Mouse (Mus musculus): ENCODE measurements at regions not wholly inside any gene's neighbourhood (a gene's known extent, or its start where the extent isn't known, plus 50 kb on each side); places are given as distances from the start of the nearest gene placed in this dataset.

DNA sequence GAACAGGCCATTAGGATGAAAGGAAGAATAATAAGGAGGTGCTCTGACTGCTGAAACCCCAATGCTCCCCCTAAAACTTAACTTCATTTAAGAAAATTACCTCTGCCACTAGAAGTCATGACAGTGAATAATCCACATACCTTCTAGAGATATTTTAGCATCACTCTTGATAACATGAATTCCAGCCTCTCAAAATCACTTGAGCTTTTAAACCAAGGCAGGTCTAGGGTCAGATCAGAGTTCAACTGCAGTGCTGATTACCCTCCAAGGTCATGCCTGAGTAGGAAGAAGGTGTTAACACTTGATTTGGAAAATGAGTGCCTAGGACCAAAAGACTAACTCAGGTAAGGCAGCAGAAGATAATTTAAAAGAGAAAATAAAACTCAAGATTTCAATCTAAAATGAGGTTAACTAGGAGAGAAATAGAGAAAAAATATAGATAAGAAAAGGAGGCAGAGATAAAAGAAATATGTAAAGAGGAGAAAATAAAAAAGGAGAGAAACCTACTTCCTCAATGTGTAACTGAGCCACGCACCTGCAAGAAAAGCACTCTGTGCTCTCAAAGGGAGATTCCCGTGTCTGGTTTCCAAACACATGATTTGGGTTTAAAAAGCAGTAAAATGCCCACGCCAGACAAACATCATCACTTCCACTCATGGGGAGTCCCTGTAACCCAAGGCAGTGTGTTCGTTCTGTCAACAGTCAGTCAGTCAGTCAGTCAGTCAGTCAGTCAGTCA, 229.8 kb downstream of the Trib2 start:
- no peak for DNase-seq

DNA sequence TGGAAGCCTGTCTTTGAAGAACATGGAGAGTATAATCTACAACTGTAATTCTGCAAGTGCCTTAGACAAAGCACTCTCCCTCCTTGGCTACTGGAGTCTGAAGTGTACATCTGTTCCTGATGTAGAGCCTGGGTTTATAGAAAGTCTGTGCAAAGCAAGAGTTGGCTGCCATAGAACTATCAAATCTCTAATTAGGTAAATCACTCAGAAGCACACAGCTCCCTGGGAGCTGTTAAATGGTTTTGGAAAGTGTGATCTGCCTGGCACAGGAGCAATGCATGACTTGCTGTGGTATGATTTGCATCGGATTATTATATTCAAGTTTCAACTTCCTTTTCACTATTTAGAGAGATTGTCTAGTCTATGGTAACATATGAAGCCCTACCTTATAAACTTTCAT, 230.9 kb downstream of the Trib2 start:
- DNase-seq: no peak
- intact Hi-C loops (cut with DNase I): no loop called here

More for the DNA sequence above, 229.8 kb downstream of the Trib2 start:
- intact Hi-C loops (cut with DNase I): no loop called here

DNA sequence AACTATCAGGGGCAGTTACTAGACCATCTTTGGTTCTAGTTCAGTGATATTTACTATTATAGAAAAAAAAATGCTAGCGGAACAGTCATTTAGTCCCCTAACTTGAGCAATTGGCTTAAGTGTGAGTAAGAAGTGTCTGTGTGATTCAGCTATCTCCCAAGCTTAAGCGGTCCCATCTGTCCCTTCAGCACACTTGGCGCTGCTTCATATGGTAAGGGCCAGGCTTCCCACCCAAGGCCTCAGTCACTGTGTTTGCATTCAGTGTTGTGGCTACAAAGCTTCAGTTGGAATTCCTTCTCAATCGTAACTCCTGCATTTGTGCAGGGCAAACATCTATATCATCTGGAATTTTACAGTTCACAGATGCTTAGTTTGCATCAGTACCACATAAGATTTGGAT, 232.0 kb downstream of the Trib2 start:
- DNase-seq: no peak
- intact Hi-C loops (cut with DNase I): no loop called here

DNA sequence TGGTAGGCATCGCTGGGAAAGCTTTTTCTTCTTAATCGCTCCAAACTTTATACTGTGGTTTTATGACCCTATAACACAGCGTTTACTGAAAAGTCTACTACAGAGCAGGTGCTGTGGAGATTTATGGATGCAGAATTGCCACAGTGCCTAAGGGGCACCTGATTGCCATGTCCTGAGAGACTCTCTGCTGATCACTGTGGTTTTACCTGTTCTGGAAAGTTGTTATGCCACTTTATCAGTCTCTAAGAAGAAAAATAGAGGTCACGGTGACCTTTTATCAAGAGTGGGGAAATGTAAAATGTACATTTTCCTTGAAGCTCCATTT, 250.0 kb downstream of the Trib2 start:
- intact Hi-C loops (cut with DNase I): no loop called here
- no peak for DNase-seq

DNA sequence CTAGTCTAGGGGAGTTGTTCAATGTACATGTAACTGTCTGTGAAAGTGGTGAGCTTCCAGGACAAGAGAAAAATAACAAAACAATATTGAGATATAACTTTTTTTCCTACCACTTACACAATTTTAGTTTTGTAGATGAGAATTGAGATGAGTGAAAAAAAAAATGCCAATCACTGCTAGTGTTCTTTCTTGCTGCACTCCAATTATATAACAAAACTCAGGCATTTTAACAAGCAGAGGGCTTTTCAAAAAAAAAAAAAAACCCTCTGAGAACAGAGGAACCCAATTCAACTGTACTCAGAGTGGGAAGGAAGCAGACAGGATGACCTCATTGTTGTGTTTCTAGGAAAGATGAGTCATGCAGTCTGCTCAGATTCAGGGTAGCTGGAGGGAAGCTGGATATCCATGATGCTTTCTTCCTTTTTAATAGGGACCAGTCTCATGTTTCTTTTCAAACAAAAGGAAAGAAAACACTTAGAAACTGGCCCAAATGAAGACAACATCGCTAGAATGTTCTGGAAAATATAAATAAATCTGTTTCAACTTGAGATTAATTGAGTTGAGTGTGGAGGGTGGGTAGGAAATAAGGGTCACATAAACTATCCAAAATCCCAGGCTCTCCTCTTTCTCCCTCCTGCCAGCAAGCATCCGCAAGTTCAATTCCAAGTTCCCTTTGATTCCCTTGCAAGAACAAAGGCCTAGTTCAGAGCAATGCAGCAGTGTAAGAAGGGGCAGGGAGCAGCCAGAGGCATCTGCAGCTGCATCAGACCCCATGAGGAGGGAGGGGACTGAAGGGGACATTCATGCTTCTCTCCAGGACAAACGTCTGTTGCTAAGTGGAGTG, 250.6 kb downstream of the Trib2 start:
- DNase-seq: no peak
- intact Hi-C loops (cut with DNase I): no loop called here

DNA sequence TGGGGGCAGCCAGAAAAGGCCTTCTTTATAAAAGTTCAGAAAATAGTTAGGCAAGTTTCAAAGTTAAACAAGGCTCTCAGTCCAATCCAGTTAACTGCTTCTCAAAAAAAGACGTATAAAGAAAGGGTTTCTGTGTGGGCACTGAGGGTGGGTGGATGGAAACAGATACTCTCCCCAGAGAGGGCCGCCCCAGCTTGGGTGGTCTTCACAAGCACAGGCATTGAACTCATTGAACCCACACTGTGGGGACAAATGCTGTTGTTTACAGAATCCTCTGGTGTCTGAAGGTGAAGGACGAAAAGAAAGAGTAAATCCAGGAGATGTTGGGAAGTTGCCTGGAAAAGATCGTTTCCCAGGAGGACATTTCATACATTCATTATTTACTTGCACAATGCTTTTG, 253.9 kb downstream of the Trib2 start:
- no peak for DNase-seq
- intact Hi-C loops (cut with DNase I): no loop called here

DNA sequence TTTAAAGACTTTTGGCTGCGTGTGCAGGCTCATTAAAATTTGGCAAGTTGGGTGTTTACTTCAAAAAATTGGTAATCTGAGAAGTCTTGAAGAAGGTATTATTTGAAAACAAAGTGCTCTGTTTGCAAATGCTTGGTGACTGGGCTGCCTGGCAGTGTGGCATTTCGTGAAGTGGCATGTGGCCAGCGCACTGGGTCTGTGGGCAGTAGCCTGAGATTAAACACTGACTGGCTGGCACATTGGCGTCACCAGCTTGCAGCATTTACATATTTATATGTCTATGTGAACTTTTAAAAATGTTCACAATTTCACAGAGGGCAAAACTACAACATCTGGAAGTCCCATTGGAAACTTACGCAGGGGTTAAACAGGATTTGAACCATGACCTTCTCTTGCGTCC, 261.3 kb downstream of the Trib2 start:
- no peak for DNase-seq
- intact Hi-C loops (cut with DNase I): no loop called here

DNA sequence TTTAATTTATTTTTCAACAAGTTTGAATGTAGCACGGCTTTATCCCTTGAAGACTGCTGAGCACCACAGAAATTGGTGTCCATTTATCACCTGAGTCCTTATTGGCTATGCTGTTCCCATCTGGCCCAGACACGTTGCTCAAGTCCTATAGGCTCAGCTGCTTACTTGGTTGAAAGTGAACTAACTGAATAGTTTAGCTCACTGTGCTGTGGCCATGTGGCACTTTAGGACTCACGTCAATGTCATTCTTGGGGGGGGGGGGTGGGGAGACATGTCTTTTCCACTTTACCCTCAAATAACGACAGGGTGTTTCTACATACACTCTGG, 263.1 kb downstream of the Trib2 start:
- intact Hi-C loops (cut with DNase I): no loop called here
- no peak for DNase-seq

DNA sequence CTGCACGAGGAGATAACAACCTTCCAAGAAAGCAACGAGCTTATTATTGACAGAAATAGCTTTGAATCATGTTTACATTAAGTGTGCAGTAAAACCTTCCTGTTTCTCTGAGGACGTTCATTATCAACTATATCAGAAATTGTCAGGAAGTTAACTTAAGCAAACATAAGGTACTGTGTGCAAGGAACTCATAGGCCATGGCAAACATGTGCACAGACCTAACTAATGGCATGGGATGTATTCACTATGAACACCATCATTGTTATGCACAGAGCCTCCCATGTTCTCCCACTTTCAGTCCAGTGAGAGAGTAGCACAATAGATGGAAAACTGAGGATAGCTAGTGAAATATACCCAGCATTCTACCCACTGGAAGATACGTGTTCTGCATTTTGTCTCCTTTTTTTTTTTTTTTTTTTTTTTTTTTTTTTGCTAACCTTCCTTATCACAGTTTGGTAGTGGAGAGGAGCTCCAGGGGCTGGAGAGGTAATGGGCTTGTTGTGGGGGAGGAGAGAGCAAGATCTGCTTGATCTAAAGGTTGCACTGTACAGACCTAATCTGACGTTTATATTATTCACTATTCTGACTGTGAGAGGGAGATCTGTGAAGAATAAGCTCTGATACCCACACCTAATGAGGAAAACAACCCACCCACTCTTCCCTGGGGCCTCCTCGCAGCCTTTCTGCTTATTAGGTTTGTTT, 263.6 kb downstream of the Trib2 start:
- no peak for DNase-seq

DNA sequence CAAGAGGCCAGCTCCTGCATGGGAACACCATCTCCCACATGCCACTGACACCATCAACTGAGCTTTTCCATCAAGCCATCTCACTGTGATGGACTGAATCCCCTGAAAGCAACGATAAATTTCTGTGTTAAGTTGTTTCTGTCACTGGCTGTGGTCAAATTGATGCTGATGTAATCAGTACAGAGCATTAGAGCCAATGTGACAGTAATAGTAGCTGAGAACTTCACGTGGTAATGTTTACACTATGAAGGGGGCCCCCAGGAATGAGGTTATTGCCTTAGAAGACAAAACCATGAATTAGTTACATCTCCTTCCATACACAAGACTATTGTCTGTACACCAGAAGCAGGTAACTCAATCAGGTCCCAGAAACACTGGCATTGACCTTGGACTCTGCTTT, 264.5 kb downstream of the Trib2 start:
- no peak for DNase-seq
- intact Hi-C loops (cut with DNase I): no loop called here

More for the DNA sequence above, 263.6 kb downstream of the Trib2 start:
- intact Hi-C loops (cut with DNase I): no loop called here

DNA sequence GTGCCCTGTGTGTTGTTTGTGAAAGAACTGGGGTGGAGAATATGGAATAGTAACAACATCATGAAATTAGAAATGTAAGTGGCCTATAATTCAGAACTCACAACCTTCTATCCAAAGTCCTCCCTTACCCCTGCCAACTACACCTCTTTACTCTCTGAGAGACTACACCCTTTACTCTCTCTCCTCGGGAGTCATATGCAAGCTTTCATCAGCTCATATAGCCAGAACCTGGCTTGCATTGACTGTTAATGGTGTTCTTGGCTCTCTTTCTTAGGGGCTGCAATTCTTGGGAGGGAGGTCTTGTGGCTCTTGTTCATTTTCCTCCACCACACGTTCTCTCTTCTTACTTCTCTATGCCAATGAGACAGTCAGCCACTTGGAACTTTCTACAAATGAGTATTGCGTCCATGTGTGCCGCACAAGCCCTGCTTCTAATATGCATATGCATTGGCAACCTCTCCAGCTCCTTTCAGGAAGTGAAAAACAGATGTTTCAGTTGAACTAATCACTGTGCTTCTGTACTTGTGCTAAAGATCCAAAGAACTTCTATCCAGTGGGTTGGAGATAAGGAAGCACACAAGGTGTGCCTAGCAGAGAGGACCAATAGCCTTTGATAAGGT, 265.3 kb downstream of the Trib2 start:
- DNase-seq: no peak

DNA sequence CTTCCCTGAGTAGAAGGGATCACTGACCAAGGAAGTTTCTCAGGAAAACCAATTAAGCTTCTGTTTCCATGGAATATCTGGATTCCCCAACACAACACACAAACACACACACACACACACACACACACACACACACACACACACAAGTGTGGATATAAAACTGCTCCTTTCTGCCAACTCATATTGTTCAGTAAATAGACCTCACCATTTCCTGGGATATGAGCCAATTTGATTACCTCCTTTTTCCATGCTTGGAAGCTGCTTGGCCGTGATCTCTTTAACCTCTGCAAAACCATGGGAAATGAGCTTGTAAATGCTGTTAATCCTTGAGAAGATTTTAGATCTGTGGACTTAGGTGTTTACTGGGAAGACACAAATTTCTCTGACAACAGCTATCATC, 272.4 kb downstream of the Trib2 start:
- intact Hi-C loops (cut with DNase I): no loop called here
- no peak for DNase-seq

More for the DNA sequence above, 265.3 kb downstream of the Trib2 start:
- intact Hi-C loops (cut with DNase I): no loop called here

DNA sequence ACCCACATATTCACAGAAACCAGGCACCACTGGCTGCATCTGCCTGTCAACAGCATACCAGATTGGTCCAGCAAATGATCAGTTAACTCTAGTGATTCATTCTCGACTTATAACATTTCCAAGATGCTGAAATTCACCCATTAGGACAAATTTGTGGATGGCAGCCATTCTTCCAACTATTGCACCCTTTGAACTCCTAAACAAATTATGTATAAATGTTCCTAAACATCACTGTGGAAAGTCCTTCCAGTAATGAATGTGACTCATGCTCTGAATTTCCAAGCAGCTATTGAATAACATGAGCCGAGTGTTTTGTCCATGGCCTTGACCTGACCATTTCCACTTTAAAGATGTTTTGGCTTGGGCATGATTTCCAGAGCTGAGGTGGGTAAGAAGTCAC, 274.2 kb downstream of the Trib2 start:
- no peak for DNase-seq

DNA sequence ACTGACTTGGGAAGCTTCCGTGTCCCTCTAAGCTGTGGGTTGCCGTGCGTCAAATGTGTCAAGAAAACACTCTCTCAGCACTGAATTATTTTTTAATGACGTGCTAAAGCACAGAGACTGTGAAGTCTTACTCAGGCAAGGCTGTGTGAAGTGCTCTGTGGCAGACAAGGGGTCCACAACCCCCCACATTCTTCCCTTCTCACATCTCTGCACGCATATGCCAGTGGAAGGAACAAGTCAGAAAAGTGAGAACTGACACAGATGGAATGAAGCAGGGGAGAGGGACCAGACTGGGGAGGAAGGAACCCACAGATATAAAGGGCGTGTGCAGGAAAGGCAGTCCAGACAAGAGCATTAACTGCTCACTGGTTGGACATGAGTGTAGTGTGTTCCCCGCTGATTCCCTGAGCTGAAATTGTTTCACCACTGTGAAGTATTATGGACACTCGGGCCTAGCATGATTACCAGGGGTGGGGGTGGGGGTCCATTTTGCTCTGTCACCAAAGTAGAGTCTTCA, 279.8 kb downstream of the Trib2 start:
- intact Hi-C loops (cut with DNase I): loop anchor here (5.0 kb wide), 3 partner anchors 280 to 995 kb away; partner anchors contain the start of gene Trib2
- DNase-seq: no peak

More for the DNA sequence above, 274.2 kb downstream of the Trib2 start:
- intact Hi-C loops (cut with DNase I): no loop called here

DNA sequence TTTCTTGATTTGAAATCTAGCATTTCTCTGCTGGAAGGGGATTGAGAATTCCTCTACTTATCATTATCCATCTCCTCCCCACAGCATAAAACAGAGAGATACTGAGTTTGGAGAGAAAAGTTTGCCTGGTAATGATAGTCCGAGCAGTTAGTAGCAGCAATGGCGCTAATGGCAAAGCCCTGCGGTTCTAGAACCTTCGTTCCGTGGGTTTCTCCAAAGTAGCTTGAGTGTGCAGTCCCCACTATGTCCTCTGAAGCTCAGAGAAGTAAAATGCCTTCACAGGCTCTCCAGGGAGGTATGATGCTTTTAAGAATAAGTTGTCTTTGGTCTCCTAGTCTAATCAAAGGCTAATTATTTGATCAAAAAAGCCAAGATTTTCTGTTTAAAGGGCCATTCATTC, 280.5 kb downstream of the Trib2 start:
- intact Hi-C loops (cut with DNase I): loop anchor here (5.0 kb wide), 3 partner anchors 281 to 996 kb away; partner anchors contain the start of gene Trib2
- DNase-seq: no peak

DNA sequence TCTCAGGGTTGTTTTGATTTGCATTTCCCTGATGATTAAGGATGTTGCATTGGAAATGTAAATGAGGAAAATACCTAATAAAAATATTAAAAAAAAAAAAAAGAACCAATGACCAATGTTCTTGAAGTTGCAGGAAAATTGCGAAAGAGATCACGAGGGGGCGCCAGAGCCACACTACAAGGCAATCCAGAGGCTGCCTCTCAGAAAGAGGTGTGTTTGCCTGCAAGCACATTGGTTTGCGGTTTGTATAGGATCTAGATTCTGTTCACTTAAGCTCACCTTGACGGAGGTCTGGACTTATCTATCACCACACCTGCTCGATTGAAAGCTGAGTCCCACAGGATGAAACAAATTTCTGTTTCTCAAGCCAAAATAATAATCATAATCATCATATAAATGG, 280.9 kb downstream of the Trib2 start:
- intact Hi-C loops (cut with DNase I): loop anchor here (5.0 kb wide), 3 partner anchors 281 to 996 kb away; partner anchors contain the start of gene Trib2
- peak; percentile 69 to 75 for DNase-seq

DNA sequence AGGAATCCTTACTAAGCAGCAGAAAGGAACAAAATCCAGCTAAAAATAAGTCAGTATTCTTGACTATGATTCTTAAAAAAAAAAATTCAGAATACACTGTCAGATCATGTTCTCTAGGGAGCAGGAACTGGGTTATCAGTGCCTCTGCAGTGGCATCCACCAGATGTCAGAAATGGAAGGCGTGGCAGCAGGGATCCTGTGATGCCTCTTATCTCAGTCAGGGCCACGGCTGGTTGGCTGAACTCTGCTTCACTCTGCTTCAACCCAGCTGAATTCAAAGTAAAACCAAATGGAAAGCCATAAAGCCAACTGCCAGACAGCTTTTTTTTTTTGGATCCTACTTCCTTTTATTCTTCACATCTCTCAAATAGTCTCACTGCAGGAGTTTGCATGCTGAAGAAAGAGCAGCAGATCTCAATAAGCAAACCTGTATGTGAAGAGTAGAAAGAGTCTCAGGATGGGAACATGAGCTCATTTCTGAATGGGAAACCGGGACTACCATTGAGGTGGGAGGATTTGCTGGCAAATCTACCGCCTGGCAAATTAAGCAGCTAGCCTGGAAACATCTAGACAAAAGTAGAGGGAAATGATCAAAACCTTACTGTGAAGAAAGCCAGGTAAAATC, 295.8 kb downstream of the Trib2 start:
- DNase-seq: no peak

DNA sequence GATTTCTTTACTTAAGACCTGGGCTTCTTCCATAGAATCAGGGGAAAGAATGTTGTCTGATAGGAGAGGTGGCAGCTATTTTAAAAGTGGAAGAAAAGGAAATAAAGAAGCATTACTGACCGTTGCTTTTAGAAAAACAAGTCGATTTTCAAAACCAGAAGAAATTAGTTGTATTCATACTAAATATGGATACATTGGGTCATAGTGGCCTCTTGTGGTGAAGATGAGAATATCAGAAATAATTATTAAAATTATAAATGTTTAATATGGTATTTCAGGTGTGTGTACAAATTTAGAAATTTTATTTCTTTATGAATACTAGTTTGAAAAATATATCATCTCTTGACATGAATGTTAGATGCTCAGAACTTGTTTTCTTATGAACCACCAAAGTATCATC, 304.7 kb downstream of the Trib2 start:
- DNase-seq: no peak
- intact Hi-C loops (cut with DNase I): no loop called here

More for the DNA sequence above, 295.8 kb downstream of the Trib2 start:
- intact Hi-C loops (cut with DNase I): no loop called here

DNA sequence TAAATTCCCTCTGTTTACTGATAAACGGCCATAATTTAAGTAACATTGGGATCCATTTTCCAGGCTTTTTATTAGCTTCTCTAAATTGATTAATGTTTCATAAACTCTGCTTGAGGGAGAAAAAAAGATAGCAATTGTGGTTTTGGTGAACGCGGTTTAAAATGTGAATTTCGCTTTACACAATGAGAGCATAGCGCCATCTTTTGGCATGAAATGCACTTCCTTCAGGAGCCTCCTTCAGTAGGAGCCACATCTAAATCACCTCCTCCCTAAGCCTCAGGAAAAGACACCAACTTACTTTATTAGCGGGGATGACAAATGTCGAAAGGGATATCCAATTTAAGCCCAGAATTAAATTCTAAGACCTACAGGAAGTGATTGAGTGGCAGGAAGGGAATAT, 309.1 kb downstream of the Trib2 start:
- no peak for DNase-seq
- intact Hi-C loops (cut with DNase I): no loop called here

DNA sequence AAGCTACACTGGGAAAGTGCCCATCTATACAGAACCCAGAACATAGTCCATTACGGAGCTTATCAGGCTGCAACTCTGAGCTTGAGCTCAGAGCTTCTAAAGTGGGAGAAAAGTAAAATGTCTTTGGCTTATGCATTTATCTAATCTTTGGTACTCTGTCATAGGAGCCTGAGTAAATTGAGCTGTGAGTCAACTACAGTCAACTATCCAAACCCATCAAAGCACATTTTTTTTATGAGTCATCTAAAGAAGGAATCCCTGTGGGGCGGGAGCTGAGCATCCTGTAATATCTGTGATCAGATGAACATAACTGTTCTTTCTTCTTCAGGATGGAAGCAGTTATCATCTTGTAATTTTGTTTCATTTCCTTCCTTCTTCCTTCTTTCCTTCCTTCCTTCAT, 323.1 kb downstream of the Trib2 start:
- intact Hi-C loops (cut with DNase I): no loop called here

More for the DNA sequence above, 323.1 kb downstream of the Trib2 start:
- DNase-seq: no peak

All from gastrocnemius, postnatal 36 days (tissue).